Mouse (Mus musculus) embryonic facial prominence, embryonic 12.5 days (tissue): ENCODE measurements around the gene Catsper4. TPM values are rescaled to one million over a fixed set of nuclear protein-coding genes. Genes with fewer than 3 reads are reported as not detected.

Source experiments
- ATAC-seq: fragments of 200-750 bp; cut with Nextera tagmentation; 2 replicates; pipeline ENCODE4 v1.8.0; 2017; ENCODE audit not compliant: insufficient number of reproducible peaks, insufficient read depth, low FRiP score, low TSS enrichment
- H3K27ac ChIP-seq: fragments of 300-500 bp; sonication (generic); 2 replicates; pipeline ENCODE4 v1.5.1; 2016; ENCODE audit warnings: mild to moderate bottlenecking
- H3K27me3 ChIP-seq: fragments of 300-500 bp; sonication (generic); 2 replicates; pipeline ENCODE4 v1.6.1; 2016; ENCODE audit warnings: mild to moderate bottlenecking, moderate library complexity
- H3K36me3 ChIP-seq: fragments of 300-500 bp; sonication (generic); 2 replicates; pipeline ENCODE4 v1.6.1; 2016; ENCODE audit warnings: mild to moderate bottlenecking
- H3K4me1 ChIP-seq: fragments of 300-500 bp; sonication (generic); 2 replicates; pipeline ENCODE4 v1.6.1; 2016
- H3K4me2 ChIP-seq: fragments of 300-500 bp; sonication (generic); replicated peaks from 2 replicates; pipeline ENCODE4 v1.6.1; 2016; ENCODE audit warnings: mild to moderate bottlenecking, moderate library complexity
- H3K4me3 ChIP-seq: fragments of 300-500 bp; sonication (generic); 2 replicates; pipeline ENCODE4 v1.5.1; 2016; ENCODE audit warnings: mild to moderate bottlenecking
- H3K9ac ChIP-seq: fragments of 300-500 bp; sonication (generic); 2 replicates; pipeline ENCODE4 v1.6.1; 2016; ENCODE audit warnings: mild to moderate bottlenecking, moderate library complexity
- H3K9me3 ChIP-seq: fragments of 300-500 bp; sonication (generic); 2 replicates; pipeline ENCODE4 v1.6.1; 2016; ENCODE audit warnings: mild to moderate bottlenecking, moderate library complexity
- WGBS: fragments of 180-500 bp; shearing (Covaris S2); methylation state at CpG from one replicate; pipeline ENCODE4 v1.1.7; 2016; 5-methylcytosine and 5-hydroxymethylcytosine counted together
- polyA plus RNA-seq: library from polyadenylated mRNA; unstranded; fragments of >200 nt; fragmentation: Nextera tagmentation; extraction: Ambion mirVana; gene quantifications from 2 replicates; pipeline ENCODE4 v1.2.1, GENCODE M21; 2016

Catsper4 gene
- polyA plus RNA-seq, 1 experiment from 2014 or later, result not detected

- Histone ChIP-seq H3K27ac (no peak overlapping the region), H3K27me3 (no peaks in the 10 kb centered on the region), H3K9me3 (no peaks in the 10 kb centered on the region), H3K4me3 (no peak overlapping the region), H3K4me2 (no peak overlapping the region), H3K4me1 (no peaks in the 10 kb centered on the region), H3K9ac (no peak overlapping the region), H3K36me3 (peaks cover 6% of the 10 kb centered on the region; the same call in 1 of the 2 replicates)
- 89% methylated on average over 3 of the region's 3 CpGs for WGBS
- ATAC-seq, result no peak
Observed at GRCm38 (mm10) chr4:134165548-134166465, 61.4 kb downstream of the Catsper4 start.

- H3K27me3 ChIP-seq, result no peaks in the 10 kb centered on the region
- H3K4me2 ChIP-seq, result no peak overlapping the region
- no peak overlapping the region for H3K9ac ChIP-seq
- peaks cover 6% of the 10 kb centered on the region; the same call in 1 of the 2 replicates for H3K36me3 ChIP-seq
- WGBS, result 58% methylated on average over 6 of the region's 6 CpGs
- H3K9me3 ChIP-seq, result no peaks in the 10 kb centered on the region
- ATAC-seq, result no peak
- H3K27ac ChIP-seq, result no peak overlapping the region
- H3K4me3 ChIP-seq, result no peak overlapping the region
- H3K4me1 ChIP-seq, result no peaks in the 10 kb centered on the region
Observed at GRCm38 (mm10) chr4:134165024-134165423, 62.2 kb downstream of the Catsper4 start.

- Histone ChIP-seq H3K9me3 (no peaks in the 10 kb centered on the region), H3K9ac (no peak overlapping the region), H3K36me3 (peaks cover 6% of the 10 kb centered on the region; the same call in 1 of the 2 replicates), H3K27ac (no peak overlapping the region), H3K4me1 (no peaks in the 10 kb centered on the region), H3K4me2 (no peak overlapping the region), H3K27me3 (no peaks in the 10 kb centered on the region), H3K4me3 (no peak overlapping the region)
- ATAC-seq, result no peak
- 87% methylated on average over 5 of the region's 6 CpGs for WGBS
Observed at GRCm38 (mm10) chr4:134164591-134164990, 62.6 kb downstream of the Catsper4 start.

Other genes starting within 250 kb of the Catsper4 start
- 45.3 and 50.3 TPM in 2 replicates for gene Dhdds, start 226.5 kb downstream of the Catsper4 start, polyA plus RNA-seq
- gene Lin28a, start 208.5 kb downstream of the Catsper4 start, polyA plus RNA-seq, result 0.50 and 0.67 TPM in 2 replicates
- gene Zfp683, start 173.5 kb downstream of the Catsper4 start, polyA plus RNA-seq, result not detected in 2 replicates
- 2.9 and 4.0 TPM in 2 replicates for gene Crybg2, start 166.6 kb downstream of the Catsper4 start, polyA plus RNA-seq
- gene Cd52, start 132.3 kb downstream of the Catsper4 start, polyA plus RNA-seq, result 8.0 and 8.3 TPM in 2 replicates
- gene Ubxn11, start 124.8 kb downstream of the Catsper4 start, polyA plus RNA-seq, result 10.4 and 11.5 TPM in 2 replicates
- 345 and 360 TPM in 2 replicates for gene Sh3bgrl3, start 98.6 kb downstream of the Catsper4 start, polyA plus RNA-seq
- gene Cep85, start 40.3 kb downstream of the Catsper4 start, polyA plus RNA-seq, result 32.0 and 34.9 TPM in 2 replicates
- not detected in 2 replicates for gene Gm7534, start 24.4 kb downstream of the Catsper4 start, polyA plus RNA-seq
- 2.1 and 2.5 TPM in 2 replicates for gene Cnksr1, start 11.0 kb upstream of the Catsper4 start, polyA plus RNA-seq
- 1.4 and 1.7 TPM in 2 replicates for gene E130218I03Rik, start 16.3 kb upstream of the Catsper4 start, polyA plus RNA-seq
- gene Zfp593, start 18.2 kb upstream of the Catsper4 start, polyA plus RNA-seq, result 19.5 and 19.8 TPM in 2 replicates
- not detected in 2 replicates for gene Gm30191, start 19.6 kb upstream of the Catsper4 start, polyA plus RNA-seq
- gene Grrp1, start 26.7 kb upstream of the Catsper4 start, polyA plus RNA-seq, result 6.3 and 6.4 TPM in 2 replicates
- gene Pdik1l, start 60.5 kb upstream of the Catsper4 start, polyA plus RNA-seq, result 22.6 and 24.8 TPM in 2 replicates
- 1.2 and 2.6 TPM in 2 replicates for gene Trim63, start 87.7 kb upstream of the Catsper4 start, polyA plus RNA-seq
- 0.05 and 0.20 TPM in 2 replicates for gene Slc30a2, start 115.8 kb upstream of the Catsper4 start, polyA plus RNA-seq
- gene Extl1, start 156.5 kb upstream of the Catsper4 start, polyA plus RNA-seq, result 2.1 and 3.4 TPM in 2 replicates
- 11.2 and 11.7 TPM in 2 replicates for gene Pafah2, start 168.9 kb upstream of the Catsper4 start, polyA plus RNA-seq
- 2,563 and 2,644 TPM in 2 replicates for gene Stmn1, start 240.9 kb upstream of the Catsper4 start, polyA plus RNA-seq